Mouse (Mus musculus) lung, embryonic 15.5 days (tissue): ENCODE results near the gene Slc22a21. TPM values are rescaled to one million over a fixed set of nuclear protein-coding genes. Genes with fewer than 3 reads are reported as not detected.

ENCODE experiments used
- ATAC-seq: fragments of 200-750 bp; cut with Nextera tagmentation; 2 replicates; pipeline ENCODE4 v1.8.0; 2017; ENCODE audit warnings: moderate number of reproducible peaks, borderline replicate concordance; ENCODE audit not compliant: low FRiP score, low TSS enrichment; ENCODE audit errors: extremely low read depth
- H3K27ac ChIP-seq: fragments of 300-500 bp; sonication (generic); 2 replicates; pipeline ENCODE4 v1.5.1; 2015; ENCODE audit warnings: moderate library complexity, mild to moderate bottlenecking, inconsistent platforms
- H3K27me3 ChIP-seq: fragments of 300-500 bp; sonication (generic); 2 replicates; pipeline ENCODE4 v1.6.1; 2015; ENCODE audit warnings: inconsistent platforms
- H3K36me3 ChIP-seq: fragments of 300-500 bp; sonication (generic); 2 replicates; pipeline ENCODE4 v1.6.1; 2015; ENCODE audit warnings: inconsistent platforms
- H3K4me1 ChIP-seq: fragments of 300-500 bp; sonication (generic); 2 replicates; pipeline ENCODE4 v1.6.1; 2015; ENCODE audit warnings: inconsistent platforms
- H3K4me2 ChIP-seq: fragments of 300-500 bp; sonication (generic); 2 replicates; pipeline ENCODE4 v1.6.1; 2015; ENCODE audit warnings: inconsistent platforms, mild to moderate bottlenecking, moderate library complexity
- H3K4me3 ChIP-seq: fragments of 300-500 bp; sonication (generic); 2 replicates; pipeline ENCODE4 v1.5.1; 2015; ENCODE audit warnings: mild to moderate bottlenecking, inconsistent platforms
- H3K9ac ChIP-seq: fragments of 300-500 bp; sonication (generic); 2 replicates; pipeline ENCODE4 v1.6.1; 2015; ENCODE audit warnings: inconsistent platforms
- H3K9me3 ChIP-seq: fragments of 300-500 bp; sonication (generic); 2 replicates; pipeline ENCODE4 v1.6.1; 2016; ENCODE audit warnings: inconsistent platforms
- WGBS: fragments of 180-500 bp; shearing (Covaris S2); methylation state at CpG from one replicate; pipeline ENCODE4 v1.1.7; 2015; 5-methylcytosine and 5-hydroxymethylcytosine counted together
- polyA plus RNA-seq: library from polyadenylated mRNA; unstranded; fragments of >200 nt; fragmentation: Nextera tagmentation; extraction: Ambion mirVana; gene quantifications from 2 replicates; pipeline ENCODE4 v1.2.1, GENCODE M21; 2015

Gene Slc22a21
- polyA plus RNA-seq, 1 experiment from 2014 or later = 5.4 TPM

DNA sequence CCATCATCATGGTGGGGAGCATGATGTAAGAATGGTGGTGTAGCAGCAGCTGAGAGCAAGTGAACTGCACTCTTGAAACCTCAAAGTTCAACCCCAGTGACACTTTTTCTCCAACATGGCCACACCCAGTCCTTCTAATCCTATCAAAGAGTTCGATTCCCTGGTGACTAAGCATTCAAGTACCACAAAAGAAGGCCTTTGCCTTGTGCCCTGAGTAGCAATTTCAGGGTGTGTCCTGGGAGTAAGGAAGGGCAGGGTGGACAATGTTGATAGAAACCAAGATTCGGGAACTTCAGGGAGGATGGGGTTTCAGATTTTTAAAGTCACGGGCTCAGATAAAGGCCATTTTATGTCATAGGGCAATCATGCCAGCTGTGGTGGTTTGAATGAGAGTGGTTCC lies 50.4 kb downstream of the Slc22a21 start:
- H3K36me3 ChIP-seq = no peaks in the 10 kb centered on the region
- H3K9ac ChIP-seq = no peak overlapping the region
- H3K4me1 ChIP-seq = 0 out of 2 replicates have a peak, but pooled peaks cover 3% of the 10 kb centered on the region
- H3K4me2 ChIP-seq = no peak overlapping the region
- no peaks in the 10 kb centered on the region for H3K27me3 ChIP-seq
- H3K9me3 ChIP-seq = no peaks in the 10 kb centered on the region; the same call in 1 of the 2 replicates
- 82% methylated on average over 3 of the region's 3 CpGs for WGBS
- ATAC-seq = no peak
- no peak overlapping the region for H3K4me3 ChIP-seq
- no peak overlapping the region for H3K27ac ChIP-seq

DNA sequence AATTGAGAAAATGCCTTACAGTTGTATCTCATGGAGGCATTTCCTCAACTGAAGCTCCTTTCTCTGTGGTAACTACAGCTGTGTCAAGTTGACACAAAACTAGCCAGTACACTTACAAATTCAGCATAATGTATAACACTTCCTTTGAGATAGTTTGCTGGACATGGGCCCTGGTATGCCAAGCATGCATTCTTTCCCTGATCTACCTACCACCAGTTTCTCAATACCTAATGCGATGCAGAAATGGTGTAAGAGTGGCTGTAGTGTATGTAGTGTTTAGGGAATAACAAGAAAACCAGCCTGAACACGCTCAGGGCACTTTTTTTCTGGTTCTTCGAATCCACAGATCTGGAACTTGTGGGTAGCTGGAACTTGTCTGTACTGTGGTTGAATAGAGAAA lies 51.5 kb downstream of the Slc22a21 start:
- Histone ChIP-seq H3K9me3 (no peaks in the 10 kb centered on the region; the same call in 1 of the 2 replicates), H3K4me1 (0 out of 2 replicates have a peak, but pooled peaks cover 3% of the 10 kb centered on the region), H3K36me3 (no peaks in the 10 kb centered on the region), H3K4me3 (no peak overlapping the region), H3K27me3 (no peaks in the 10 kb centered on the region), H3K4me2 (no peak overlapping the region), H3K27ac (no peak overlapping the region), H3K9ac (no peak overlapping the region)
- 69% methylated on average over 3 of the region's 3 CpGs for WGBS
- ATAC-seq = no peak

DNA sequence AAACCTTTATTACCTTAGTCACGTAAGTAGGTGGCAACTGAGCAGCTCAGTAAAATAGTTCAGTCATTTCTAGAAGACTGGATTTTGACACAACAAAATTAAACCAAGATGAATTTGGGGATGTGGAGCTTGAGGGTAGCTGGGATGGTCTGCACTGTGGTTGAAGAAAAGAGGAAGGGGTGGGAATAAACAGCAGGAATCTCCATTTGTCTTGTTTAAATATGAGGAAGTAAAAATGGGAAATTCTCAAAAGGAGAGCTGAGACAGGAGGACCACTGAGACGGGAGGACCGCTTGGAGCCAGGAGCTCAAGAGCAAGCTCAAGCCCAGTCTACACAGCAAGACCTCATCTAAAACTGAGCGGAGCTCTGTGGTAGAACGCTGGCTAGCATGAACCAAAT lies 53.8 kb downstream of the Slc22a21 start:
- 86% methylated on average over 5 of the region's 5 CpGs for WGBS
- Histone ChIP-seq H3K27me3 (no peaks in the 10 kb centered on the region), H3K27ac (no peak overlapping the region), H3K4me1 (no peaks in the 10 kb centered on the region), H3K4me3 (no peak overlapping the region), H3K4me2 (no peak overlapping the region), H3K36me3 (no peaks in the 10 kb centered on the region), H3K9ac (no peak overlapping the region), H3K9me3 (no peaks in the 10 kb centered on the region; the same call in 1 of the 2 replicates)
- ATAC-seq = no peak

DNA sequence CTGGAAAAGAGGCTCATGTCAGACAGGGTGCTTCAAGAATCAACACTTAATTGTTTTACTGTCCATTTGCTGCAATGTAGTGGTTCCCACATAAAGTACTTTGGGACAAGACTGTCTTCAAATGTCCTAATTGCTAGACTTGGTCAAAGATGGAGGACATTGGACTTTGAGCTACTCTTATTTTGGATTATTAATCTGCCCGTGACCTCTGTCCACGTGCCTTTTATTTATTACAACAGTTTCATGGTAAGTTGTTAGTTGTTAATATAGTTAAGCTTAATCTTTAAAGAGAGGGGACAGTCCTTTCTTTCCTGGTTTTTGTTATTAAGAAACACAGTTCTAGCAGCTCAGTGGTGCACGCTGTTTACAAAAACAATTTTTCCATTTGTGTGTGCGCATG lies 61.3 kb downstream of the Slc22a21 start:
- Histone ChIP-seq H3K36me3 (no peaks in the 10 kb centered on the region), H3K4me1 (no peaks in the 10 kb centered on the region), H3K9ac (no peak overlapping the region), H3K9me3 (no peaks in the 10 kb centered on the region), H3K4me2 (no peak overlapping the region), H3K27me3 (no peaks in the 10 kb centered on the region), H3K27ac (no peak overlapping the region), H3K4me3 (no peak overlapping the region)
- no peak for ATAC-seq
- WGBS = 94% methylated on average over 4 of the region's 4 CpGs

DNA sequence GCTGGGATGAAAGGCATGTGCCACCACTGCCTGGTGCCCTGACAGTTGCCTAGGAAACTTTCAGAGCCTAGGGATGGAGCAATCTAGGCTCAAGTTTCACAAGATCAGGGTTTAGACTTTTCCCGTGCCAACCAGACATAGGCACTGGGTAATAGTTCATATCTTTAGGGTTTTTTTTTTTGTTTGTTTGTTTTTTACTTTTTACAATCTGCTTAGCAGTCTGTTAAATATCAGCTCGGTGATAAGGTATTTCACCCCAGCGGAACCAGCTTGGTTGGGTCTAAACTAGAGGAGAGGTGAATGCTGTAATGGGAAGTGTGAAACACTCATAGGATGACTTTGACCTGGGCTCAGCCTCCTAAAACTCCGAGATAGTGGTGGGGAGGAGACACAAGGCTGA lies 69.1 kb downstream of the Slc22a21 start:
- Histone ChIP-seq H3K9ac (no peak overlapping the region), H3K4me3 (no peak overlapping the region), H3K27me3 (no peaks in the 10 kb centered on the region)

DNA sequence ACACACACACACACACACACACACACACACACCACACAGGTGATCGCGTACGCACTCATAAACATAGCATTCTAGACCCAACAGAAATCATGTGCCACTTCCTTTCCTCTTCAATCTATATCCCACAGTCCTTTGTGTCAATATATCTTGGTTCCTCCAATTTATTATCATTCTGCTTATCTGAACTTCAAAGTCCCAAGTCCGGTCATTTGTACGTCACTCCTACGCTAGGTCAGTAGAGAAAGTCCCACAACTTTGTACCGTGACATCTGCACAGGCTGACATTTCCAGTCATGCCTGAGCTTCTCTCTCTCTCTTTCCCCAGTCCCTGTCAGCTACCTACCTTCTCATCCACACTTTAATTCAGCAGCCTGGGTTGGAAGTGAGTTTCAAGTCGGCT lies 71.4 kb downstream of the Slc22a21 start:
- no peaks in the 10 kb centered on the region for H3K27me3 ChIP-seq
- no peak overlapping the region for H3K9ac ChIP-seq
- no peaks in the 10 kb centered on the region for H3K36me3 ChIP-seq
- H3K27ac ChIP-seq = no peak overlapping the region
- no peak overlapping the region for H3K4me2 ChIP-seq
- peaks cover 6% of the 10 kb centered on the region; the same call in 1 of the 2 replicates for H3K4me1 ChIP-seq
- ATAC-seq = no peak
- 78% methylated on average over 8 of the region's 8 CpGs for WGBS
- no peak overlapping the region for H3K4me3 ChIP-seq
- H3K9me3 ChIP-seq = no peaks in the 10 kb centered on the region

More for the DNA sequence above, 69.1 kb downstream of the Slc22a21 start:
- no peak for ATAC-seq
- 51% methylated on average over 4 of the region's 4 CpGs for WGBS
- Histone ChIP-seq H3K9me3 (no peaks in the 10 kb centered on the region), H3K4me1 (no peaks in the 10 kb centered on the region), H3K27ac (no peak overlapping the region), H3K36me3 (no peaks in the 10 kb centered on the region), H3K4me2 (no peak overlapping the region)

DNA sequence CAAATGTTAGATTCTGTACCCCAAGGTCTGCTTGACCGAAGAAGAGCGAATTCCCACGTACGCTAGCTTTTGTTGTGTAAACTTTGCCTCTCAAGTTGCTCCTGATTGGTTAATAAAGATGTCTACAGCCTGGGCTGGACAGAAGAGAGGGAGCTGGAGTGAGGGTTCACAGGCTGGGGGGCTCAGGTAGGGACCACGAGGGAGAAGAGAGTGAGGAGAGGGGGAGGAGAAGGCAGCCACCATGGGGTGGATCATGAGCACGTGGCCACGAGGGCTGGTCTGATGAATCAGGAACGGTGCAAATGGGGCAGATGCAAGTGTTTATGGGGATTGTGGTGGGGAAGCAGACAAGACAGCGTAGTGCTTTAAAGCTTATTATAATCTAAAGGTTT lies 75.6 kb downstream of the Slc22a21 start:
- peaks cover 13% of the 10 kb centered on the region; the same call in 1 of the 2 replicates for H3K4me1 ChIP-seq
- H3K9me3 ChIP-seq = no peaks in the 10 kb centered on the region
- H3K4me2 ChIP-seq = no peak overlapping the region
- H3K4me3 ChIP-seq = no peak overlapping the region
- no peak overlapping the region for H3K9ac ChIP-seq
- ATAC-seq = no peak
- 53% methylated on average over 9 of the region's 9 CpGs for WGBS
- no peak overlapping the region for H3K27ac ChIP-seq
- H3K36me3 ChIP-seq = no peaks in the 10 kb centered on the region
- H3K27me3 ChIP-seq = no peaks in the 10 kb centered on the region

DNA sequence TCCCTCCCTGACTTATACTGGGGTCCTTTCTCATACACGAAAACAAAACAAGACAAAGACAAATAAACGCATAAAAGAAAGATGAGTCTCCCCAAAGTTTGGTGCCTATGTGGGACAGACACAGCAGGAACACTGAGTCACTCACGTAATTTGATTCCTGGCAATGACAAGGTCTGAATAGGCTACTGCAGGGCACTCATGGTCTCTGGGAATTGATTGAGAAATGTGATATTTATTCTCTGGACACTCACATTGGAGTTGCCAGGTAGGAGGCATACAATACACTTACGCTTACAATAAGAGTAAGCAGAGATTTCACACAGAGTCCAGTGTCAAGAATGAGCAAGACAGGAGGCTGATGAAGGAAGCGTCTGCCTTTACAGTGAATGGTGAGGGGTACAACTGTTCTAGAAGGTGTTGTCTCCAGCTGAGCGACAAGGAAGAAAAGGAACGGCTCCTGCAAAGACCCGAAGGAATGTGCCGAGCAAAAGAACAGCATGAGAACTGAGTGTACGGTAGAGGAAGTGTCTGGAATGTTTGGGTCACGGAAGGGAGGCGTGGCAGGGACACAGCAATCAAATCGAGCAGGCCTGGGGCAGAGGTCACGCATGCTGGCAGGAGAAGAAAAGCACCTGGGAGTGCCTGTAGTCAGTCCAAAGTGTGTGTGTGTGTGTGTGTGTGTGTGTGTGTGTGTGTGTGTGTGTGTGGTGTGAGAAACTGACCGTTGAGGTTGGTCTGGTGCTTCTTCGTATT lies 76.2 kb downstream of the Slc22a21 start:
- Histone ChIP-seq H3K27ac (peak overlapping the region; percentile 42; the same call in 1 of the 2 replicates), H3K4me1 (peaks cover 13% of the 10 kb centered on the region; the same call in 1 of the 2 replicates), H3K27me3 (no peaks in the 10 kb centered on the region), H3K9ac (no peak overlapping the region), H3K4me2 (peak overlapping the region; percentile 16; the same call in 1 of the 2 replicates), H3K36me3 (no peaks in the 10 kb centered on the region), H3K4me3 (no peak overlapping the region), H3K9me3 (no peaks in the 10 kb centered on the region)
- 22% methylated on average over 16 of the region's 16 CpGs for WGBS
- ATAC-seq = 0 out of 2 replicates have a peak, but pooled peaks have one; percentile 31

DNA sequence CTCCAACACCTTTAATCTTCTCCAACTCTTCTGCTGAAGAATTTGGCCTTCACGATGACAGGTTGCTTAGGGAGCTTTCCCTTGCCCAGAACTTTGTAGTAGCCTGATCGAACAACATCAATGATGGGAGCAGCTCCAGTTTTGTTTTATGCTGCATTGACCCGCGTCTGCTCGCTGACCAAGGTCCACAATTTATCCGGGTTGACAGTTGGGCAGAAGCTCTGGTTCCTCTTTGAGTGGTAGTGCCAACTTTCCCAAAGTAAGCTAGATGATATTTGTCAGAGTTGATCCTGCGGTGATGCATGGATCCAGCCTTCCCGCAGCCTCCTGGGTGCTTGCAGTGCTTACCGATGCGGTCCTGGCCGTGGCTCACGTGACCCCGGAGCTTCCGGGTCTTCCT lies 77.4 kb downstream of the Slc22a21 start:
- 90% methylated on average over 14 of the region's 14 CpGs for WGBS
- Histone ChIP-seq H3K4me1 (peaks cover 13% of the 10 kb centered on the region; the same call in 1 of the 2 replicates), H3K36me3 (no peaks in the 10 kb centered on the region), H3K9ac (no peak overlapping the region), H3K27me3 (no peaks in the 10 kb centered on the region), H3K4me2 (no peak overlapping the region), H3K9me3 (no peaks in the 10 kb centered on the region), H3K4me3 (no peak overlapping the region), H3K27ac (no peak overlapping the region)
- no peak for ATAC-seq

DNA sequence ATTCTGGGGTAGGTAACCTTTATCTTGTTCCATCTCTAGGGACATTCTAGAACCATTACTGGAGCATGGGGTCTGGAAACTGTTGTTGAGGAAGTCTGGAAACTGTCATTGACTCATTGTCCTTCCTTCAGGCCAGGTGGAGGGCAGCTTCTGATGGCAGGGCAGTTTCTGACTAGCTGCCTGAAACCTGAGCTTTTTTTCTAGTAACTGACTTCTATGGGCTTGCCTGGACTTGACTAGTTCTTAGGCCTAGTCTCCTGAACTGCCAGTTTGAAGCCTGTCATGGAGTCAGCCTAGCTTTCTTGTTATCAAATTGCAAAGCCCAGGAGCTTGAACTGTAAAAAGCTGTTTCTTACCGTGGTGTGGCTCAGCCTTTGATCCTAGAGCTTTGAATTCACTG lies 79.1 kb downstream of the Slc22a21 start:
- Histone ChIP-seq H3K27me3 (no peaks in the 10 kb centered on the region), H3K36me3 (no peaks in the 10 kb centered on the region), H3K4me1 (peaks cover 13% of the 10 kb centered on the region; the same call in 1 of the 2 replicates), H3K4me2 (no peak overlapping the region), H3K27ac (no peak overlapping the region), H3K9me3 (no peaks in the 10 kb centered on the region), H3K4me3 (no peak overlapping the region), H3K9ac (no peak overlapping the region)
- WGBS = 28% methylated on average over 1 of the region's 1 CpGs
- no peak for ATAC-seq

DNA sequence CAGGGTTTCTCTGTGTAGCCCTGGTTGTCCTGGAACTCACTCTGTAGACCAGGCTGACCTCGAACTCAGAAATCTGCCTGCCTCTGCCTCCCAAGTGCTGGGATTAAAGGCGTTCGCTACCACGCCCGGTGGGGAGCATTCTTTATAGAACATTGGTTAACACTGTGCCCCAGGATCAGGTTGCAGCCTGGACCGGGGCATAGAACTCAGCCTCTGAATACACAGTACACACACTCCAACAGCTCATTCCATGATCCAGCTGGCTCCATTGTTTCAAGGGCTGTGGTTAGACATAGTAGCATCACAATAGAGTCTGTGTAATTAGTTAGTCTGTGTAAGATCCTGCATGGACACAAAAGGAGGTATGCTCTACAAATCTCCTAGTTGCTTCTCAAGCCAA lies 80.2 kb downstream of the Slc22a21 start:
- ATAC-seq = no peak
- no peaks in the 10 kb centered on the region for H3K9me3 ChIP-seq
- H3K27ac ChIP-seq = no peak overlapping the region
- no peak overlapping the region for H3K9ac ChIP-seq
- H3K4me1 ChIP-seq = peaks cover 13% of the 10 kb centered on the region; the same call in 1 of the 2 replicates
- H3K4me2 ChIP-seq = no peak overlapping the region
- no peaks in the 10 kb centered on the region for H3K27me3 ChIP-seq
- no peaks in the 10 kb centered on the region for H3K36me3 ChIP-seq
- WGBS = 88% methylated on average over 6 of the region's 6 CpGs
- H3K4me3 ChIP-seq = no peak overlapping the region
